In genomic region chr9:66182679-66182993, GRCm38 (mm10) we compare ENCODE assay signal across 12 mouse cellular contexts. TPM values are rescaled to one million over a fixed set of nuclear protein-coding genes. Genes with fewer than 3 reads are reported as not detected.
A peak's percentile ranks its signal among the peaks of the same experiment; 100 is the strongest.
DNase-seq lines count a peak whose midpoint lies in the region; ATAC-seq and TF ChIP-seq lines count a peak whose summit lies in the region.
"Had no signal": no experiment of that assay in that cellular context is flagged by ENCODE, and none has a peak within 500 bp of the region (broad histone marks: within the 10 kb centered on the region; RNA-seq: fewer than 3 reads in every experiment).

No protein-coding gene starts in this region.

- 68% methylated on average over 3 of the region's 3 CpGs for WGBS in limb, embryonic 12.5 days
- 69% methylated on average over 3 of the region's 3 CpGs for WGBS in limb, embryonic 10.5 days
- 71% methylated on average over 3 of the region's 3 CpGs for WGBS in embryonic facial prominence, embryonic 12.5 days
- 60% methylated on average over 3 of the region's 3 CpGs for WGBS in intestine, embryonic 16.5 days
- WGBS in small intestine, adult 2 months = 40% methylated on average over 3 of the region's 3 CpGs

- no peaks in the 10 kb centered on the region for H3K36me3 ChIP-seq in limb, embryonic 12.5 days
- H3K36me3 ChIP-seq in limb, embryonic 10.5 days = no peaks in the 10 kb centered on the region
- no peaks in the 10 kb centered on the region for H3K36me3 ChIP-seq in embryonic facial prominence, embryonic 12.5 days
- H3K36me3 ChIP-seq in intestine, embryonic 16.5 days (ENCODE audit: control insufficient read depth, insufficient read depth, low read length) = no peaks in the 10 kb centered on the region
- H3K36me3 ChIP-seq in small intestine, adult 2 months (ENCODE audit: control insufficient read depth, insufficient read depth, low read length) = no peaks in the 10 kb centered on the region
- H3K36me3 ChIP-seq: stomach, embryonic 15.5 days had no signal

- H3K4me2 ChIP-seq in limb, embryonic 12.5 days = no peak overlapping the region
- no peak overlapping the region for H3K4me2 ChIP-seq in embryonic facial prominence, embryonic 12.5 days (replicated peaks)
- H3K4me2 ChIP-seq in intestine, embryonic 16.5 days (ENCODE audit: low read depth, low read length) = no peak overlapping the region
- H3K4me2 ChIP-seq: stomach, embryonic 15.5 days had no signal

- no peak overlapping the region for H3K9ac ChIP-seq in limb, embryonic 12.5 days (replicated peaks)
- H3K9ac ChIP-seq in embryonic facial prominence, embryonic 12.5 days = no peak overlapping the region
- no peak overlapping the region for H3K9ac ChIP-seq in intestine, embryonic 16.5 days (ENCODE audit: low read depth, low read length)
- H3K9ac ChIP-seq: stomach, embryonic 15.5 days had no signal

- H3K4me3 ChIP-seq in limb, embryonic 12.5 days (replicated peaks) = no peak overlapping the region
- H3K4me3 ChIP-seq in limb, embryonic 10.5 days = no peak overlapping the region
- no peak overlapping the region for H3K4me3 ChIP-seq in embryonic facial prominence, embryonic 12.5 days
- H3K4me3 ChIP-seq in intestine, embryonic 16.5 days (ENCODE audit: low read length) = no peak overlapping the region
- no peak overlapping the region for H3K4me3 ChIP-seq in small intestine, adult 2 months (ENCODE audit: low read depth, low read length)
- H3K4me3 ChIP-seq: stomach, embryonic 15.5 days had no signal

- TF ChIP-seq CTCF in small intestine, adult 2 months (IDR thresholded peaks at IDR 0.05; ENCODE audit: extremely low read depth, insufficient read length, insufficient replicate concordance, low read depth, low read length) = no peak

- no peak for ATAC-seq in limb, embryonic 12.5 days (ENCODE audit: insufficient number of reproducible peaks, insufficient read depth, low FRiP score, low TSS enrichment, low read depth)
- no peak for ATAC-seq in embryonic facial prominence, embryonic 12.5 days (ENCODE audit: insufficient number of reproducible peaks, insufficient read depth, low FRiP score, low TSS enrichment)
- no peak; the same call in 1 of the 2 replicates for ATAC-seq in intestine, embryonic 16.5 days
- no peak for ATAC-seq in cerebellum, adult (ENCODE audit: insufficient number of reproducible peaks, low FRiP score, low TSS enrichment)

- peak overlapping the region; percentile 64 for H3K27ac ChIP-seq in limb, embryonic 12.5 days
- no peak overlapping the region for H3K27ac ChIP-seq in limb, embryonic 10.5 days
- peak overlapping the region; percentile 2; the same call in 1 of the 2 replicates for H3K27ac ChIP-seq in embryonic facial prominence, embryonic 12.5 days
- H3K27ac ChIP-seq in intestine, embryonic 16.5 days (ENCODE audit: low read length) = peak overlapping the region; percentile 13; the same call in 1 of the 2 replicates
- peak overlapping the region; percentile 57 for H3K27ac ChIP-seq in small intestine, adult 2 months (ENCODE audit: insufficient read depth, low read depth, low read length)
- H3K27ac ChIP-seq: stomach, embryonic 15.5 days had no signal

- DNase-seq in limb, embryonic 10.5 days (ENCODE audit: low spot score) = no peak
- DNase-seq in kidney, postnatal 25 days = no peak
- DNase-seq: adrenal gland, adult 8-10 months; kidney, postnatal 4 days; lung, adult 2 months had no signal

- peaks cover 11% of the 10 kb centered on the region; the same call in 1 of the 2 replicates for H3K4me1 ChIP-seq in limb, embryonic 12.5 days (replicated peaks)
- H3K4me1 ChIP-seq in limb, embryonic 10.5 days = peaks cover 19% of the 10 kb centered on the region
- peaks cover 10% of the 10 kb centered on the region; the same call in 1 of the 2 replicates for H3K4me1 ChIP-seq in embryonic facial prominence, embryonic 12.5 days
- peaks cover 11% of the 10 kb centered on the region for H3K4me1 ChIP-seq in intestine, embryonic 16.5 days (ENCODE audit: control insufficient read depth, insufficient read depth, low read length)
- H3K4me1 ChIP-seq in small intestine, adult 2 months (ENCODE audit: control insufficient read depth, insufficient read depth, insufficient read length, low read length) = peaks cover 28% of the 10 kb centered on the region

- H3K27me3 ChIP-seq in limb, embryonic 12.5 days = no peaks in the 10 kb centered on the region
- H3K27me3 ChIP-seq in limb, embryonic 10.5 days (ENCODE audit: low read depth, poor library complexity, severe bottlenecking) = no peaks in the 10 kb centered on the region
- no peaks in the 10 kb centered on the region for H3K27me3 ChIP-seq in embryonic facial prominence, embryonic 12.5 days
- no peaks in the 10 kb centered on the region for H3K27me3 ChIP-seq in intestine, embryonic 16.5 days (replicated peaks; ENCODE audit: control insufficient read depth, insufficient read depth, low read length)
- no peaks in the 10 kb centered on the region for H3K27me3 ChIP-seq in small intestine, adult 2 months (ENCODE audit: control insufficient read depth, insufficient read depth, low read length)
- H3K27me3 ChIP-seq: CH12.LX; stomach, embryonic 15.5 days had no signal

- no peak for TF ChIP-seq POLR2A in small intestine, adult 2 months (IDR thresholded peaks at IDR 0.05; ENCODE audit: low read depth, low read length)

- no peaks in the 10 kb centered on the region for H3K9me3 ChIP-seq in limb, embryonic 12.5 days
- no peaks in the 10 kb centered on the region for H3K9me3 ChIP-seq in limb, embryonic 10.5 days (replicated peaks)
- H3K9me3 ChIP-seq in embryonic facial prominence, embryonic 12.5 days = no peaks in the 10 kb centered on the region
- no peaks in the 10 kb centered on the region for H3K9me3 ChIP-seq in intestine, embryonic 16.5 days (ENCODE audit: control insufficient read depth, low read length)
- H3K9me3 ChIP-seq: stomach, embryonic 15.5 days had no signal

RNA-seq across cellular contexts. Expression of gene Dapk2, which starts 24.6 kb away (rescaled TPM):
- polyA plus RNA-seq in limb, embryonic 12.5 days (2016; fragmentation: Nextera tagmentation; extraction: Ambion mirVana) = 5.2 and 5.7 TPM in 2 replicates
- 2.9 and 3.6 TPM in 2 replicates for polyA plus RNA-seq in limb, embryonic 10.5 days (2016; fragmentation: Nextera tagmentation; extraction: Ambion mirVana)
- 6.0 and 6.6 TPM in 2 replicates for polyA plus RNA-seq in embryonic facial prominence, embryonic 12.5 days (2016; fragmentation: Nextera tagmentation; extraction: Ambion mirVana)
- polyA plus RNA-seq in intestine, embryonic 16.5 days (2015; fragmentation: Nextera tagmentation; extraction: Ambion mirVana) = 6.8 and 8.0 TPM in 2 replicates
- polyA plus RNA-seq in small intestine, adult 2 months (2012; rRNA removed) = 5.6 and 8.2 TPM in 2 replicates

RNA-seq across cellular contexts. Expression of gene Ciao2a, which starts 56.2 kb away (rescaled TPM):
- 172 and 176 TPM in 2 replicates for polyA plus RNA-seq in limb, embryonic 12.5 days (2016; fragmentation: Nextera tagmentation; extraction: Ambion mirVana)
- 166 and 171 TPM in 2 replicates for polyA plus RNA-seq in limb, embryonic 10.5 days (2016; fragmentation: Nextera tagmentation; extraction: Ambion mirVana)
- 166 and 174 TPM in 2 replicates for polyA plus RNA-seq in embryonic facial prominence, embryonic 12.5 days (2016; fragmentation: Nextera tagmentation; extraction: Ambion mirVana)
- polyA plus RNA-seq in intestine, embryonic 16.5 days (2015; fragmentation: Nextera tagmentation; extraction: Ambion mirVana) = 203 and 219 TPM in 2 replicates
- polyA plus RNA-seq in small intestine, adult 2 months (2012; rRNA removed) = 5.1 and 5.3 TPM in 2 replicates

RNA-seq across cellular contexts. Expression of gene Snx1, which starts 56.2 kb away (rescaled TPM):
- polyA plus RNA-seq in limb, embryonic 12.5 days (2016; fragmentation: Nextera tagmentation; extraction: Ambion mirVana) = 126 and 128 TPM in 2 replicates
- polyA plus RNA-seq in limb, embryonic 10.5 days (2016; fragmentation: Nextera tagmentation; extraction: Ambion mirVana) = 122 and 126 TPM in 2 replicates
- polyA plus RNA-seq in embryonic facial prominence, embryonic 12.5 days (2016; fragmentation: Nextera tagmentation; extraction: Ambion mirVana) = 129 and 131 TPM in 2 replicates
- 149 and 155 TPM in 2 replicates for polyA plus RNA-seq in intestine, embryonic 16.5 days (2015; fragmentation: Nextera tagmentation; extraction: Ambion mirVana)
- polyA plus RNA-seq in small intestine, adult 2 months (2012; rRNA removed) = 15.1 and 32.2 TPM in 2 replicates

Comparison
In these comparisons a context has a peak if more than half of its experiments do, and no peak if none do; other contexts are left out.
1. RNA of gene Ciao2a, which starts 56.2 kb away (polyA plus RNA-seq): 203 to 219 TPM in intestine, embryonic 16.5 days, 172 to 176 TPM in limb, embryonic 12.5 days, 166 to 174 TPM in embryonic facial prominence, embryonic 12.5 days and 166 to 171 TPM in limb, embryonic 10.5 days; 5.1 to 5.3 TPM in small intestine, adult 2 months; every median in the first group is over 10 times any median in the second.